Mouse (Mus musculus) heart, embryonic 11.5 days (tissue): ENCODE measurements at regions not wholly inside any gene's neighbourhood (a gene's known extent, or its start where the extent isn't known, plus 50 kb on each side); places are given as distances from the start of the nearest gene placed in this dataset.
A peak's percentile ranks its signal among the peaks of the same experiment; 100 is the strongest.

ENCODE experiments used
- ATAC-seq: fragments of 200-750 bp; cut with Nextera tagmentation; replicated peaks from 2 replicates; pipeline ENCODE4 v1.8.0; 2017; ENCODE audit warnings: moderate library complexity; ENCODE audit not compliant: insufficient number of reproducible peaks, low FRiP score, low TSS enrichment
- H3K27ac ChIP-seq: fragments of 300-500 bp; sonication (generic); 2 replicates; pipeline ENCODE4 v1.5.1; 2014; ENCODE audit warnings: mild to moderate bottlenecking, low read depth, low read length
- H3K27me3 ChIP-seq: fragments of 300-500 bp; sonication (generic); 2 replicates; pipeline ENCODE4 v1.6.1; 2014; ENCODE audit warnings: mild to moderate bottlenecking, low read length, mixed read lengths; ENCODE audit not compliant: control insufficient read depth, insufficient read depth
- H3K36me3 ChIP-seq: fragments of 300-500 bp; sonication (generic); 2 replicates; pipeline ENCODE4 v1.6.1; 2014; ENCODE audit warnings: mild to moderate bottlenecking, low read length, moderate library complexity, mixed read lengths; ENCODE audit not compliant: control insufficient read depth, insufficient read depth
- H3K4me1 ChIP-seq: fragments of 300-500 bp; sonication (generic); 2 replicates; pipeline ENCODE4 v1.6.1; 2014; ENCODE audit warnings: low read length; ENCODE audit not compliant: control insufficient read depth, insufficient read depth
- H3K4me2 ChIP-seq: fragments of 300-500 bp; sonication (generic); 2 replicates; pipeline ENCODE4 v1.6.1; 2014; ENCODE audit warnings: mild to moderate bottlenecking, moderate library complexity
- H3K4me3 ChIP-seq: fragments of 300-500 bp; sonication (generic); 2 replicates; pipeline ENCODE4 v1.5.1; 2014; ENCODE audit warnings: low read depth, low read length
- H3K9ac ChIP-seq: fragments of 300-500 bp; sonication (generic); 2 replicates; pipeline ENCODE4 v1.6.1; 2014; ENCODE audit warnings: mild to moderate bottlenecking, low read depth, low read length, moderate library complexity
- H3K9me3 ChIP-seq: fragments of 300-500 bp; sonication (generic); replicated peaks from 2 replicates; pipeline ENCODE4 v1.6.1; 2016; ENCODE audit warnings: low read length; ENCODE audit not compliant: control insufficient read depth
- WGBS: fragments of 180-500 bp; shearing (Covaris S2); extraction: QIAGEN DNeasy Blood & Tissue Kit; methylation state at CpG from one replicate; pipeline ENCODE4 v1.1.7; 2014; ENCODE audit not compliant: insufficient replicate concordance; 5-methylcytosine and 5-hydroxymethylcytosine counted together

GRCm38 (mm10) chr3:60389032-60389431 is 83.6 kb upstream of the Mbnl1 start:
- Histone ChIP-seq H3K4me1 (no peaks in the 10 kb centered on the region), H3K9ac (no peak overlapping the region), H3K27me3 (no peaks in the 10 kb centered on the region), H3K9me3 (no peaks in the 10 kb centered on the region), H3K36me3 (no peaks in the 10 kb centered on the region), H3K4me3 (no peak overlapping the region), H3K27ac (no peak overlapping the region), H3K4me2 (no peak overlapping the region)
- WGBS: 73% methylated on average over 2 of the region's 2 CpGs
- ATAC-seq: no peak

- Histone ChIP-seq H3K27me3 (no peaks in the 10 kb centered on the region), H3K4me1 (no peaks in the 10 kb centered on the region), H3K9me3 (no peaks in the 10 kb centered on the region), H3K4me2 (no peak overlapping the region), H3K9ac (no peak overlapping the region), H3K27ac (no peak overlapping the region), H3K4me3 (no peak overlapping the region), H3K36me3 (no peaks in the 10 kb centered on the region)
- ATAC-seq: no peak
- 47% methylated on average over 4 of the region's 4 CpGs for whole genome bisulfite sequencing
These were observed 77.3 kb upstream of the Mbnl1 start for GRCm38 (mm10) chr3:60395299-60395698.

GRCm38 (mm10) chr3:60396971-60397370 is 75.7 kb upstream of the Mbnl1 start:
- Histone ChIP-seq H3K4me1 (no peaks in the 10 kb centered on the region), H3K9ac (no peak overlapping the region), H3K36me3 (no peaks in the 10 kb centered on the region), H3K9me3 (no peaks in the 10 kb centered on the region), H3K4me2 (no peak overlapping the region), H3K27ac (no peak overlapping the region), H3K4me3 (no peak overlapping the region), H3K27me3 (no peaks in the 10 kb centered on the region)
- ATAC-seq: no peak
- WGBS: 70% methylated on average over 3 of the region's 3 CpGs

GRCm38 (mm10) chr3:60398796-60399195 is 73.8 kb upstream of the Mbnl1 start:
- Histone ChIP-seq H3K36me3 (no peaks in the 10 kb centered on the region), H3K27ac (no peak overlapping the region), H3K9me3 (no peaks in the 10 kb centered on the region), H3K4me3 (no peak overlapping the region), H3K9ac (no peak overlapping the region), H3K4me2 (no peak overlapping the region), H3K4me1 (no peaks in the 10 kb centered on the region), H3K27me3 (no peaks in the 10 kb centered on the region)
- no peak for ATAC-seq

GRCm38 (mm10) chr3:60402251-60402830 is 70.3 kb upstream of the Mbnl1 start:
- Histone ChIP-seq H3K4me1 (no peaks in the 10 kb centered on the region), H3K4me2 (no peak overlapping the region), H3K27ac (no peak overlapping the region), H3K9ac (no peak overlapping the region), H3K36me3 (no peaks in the 10 kb centered on the region), H3K27me3 (no peaks in the 10 kb centered on the region), H3K9me3 (no peaks in the 10 kb centered on the region), H3K4me3 (no peak overlapping the region)
- no peak for ATAC-seq
- WGBS: 83% methylated on average over 5 of the region's 5 CpGs

DNA sequence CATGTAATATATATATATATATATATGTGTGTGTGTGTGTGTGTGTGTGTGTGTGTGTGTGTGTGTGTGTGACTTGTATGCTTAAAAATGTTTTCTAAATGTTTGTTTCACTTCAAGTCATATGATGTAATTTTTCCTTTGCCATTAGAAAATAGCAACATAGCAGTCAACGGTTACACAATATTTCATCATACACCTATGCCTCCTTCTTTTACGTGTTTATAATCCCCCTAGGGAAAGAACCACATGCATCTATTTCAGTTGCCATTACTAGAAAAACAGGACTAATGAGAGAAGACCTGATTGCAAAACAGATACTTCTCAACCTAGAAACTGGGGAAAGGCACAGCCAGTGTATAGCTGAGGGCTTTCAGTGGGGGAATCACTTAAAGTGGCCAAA is 65.2 kb upstream of the Mbnl1 start:
- Histone ChIP-seq H3K4me2 (no peak overlapping the region), H3K9me3 (no peaks in the 10 kb centered on the region), H3K36me3 (no peaks in the 10 kb centered on the region), H3K27ac (no peak overlapping the region), H3K27me3 (no peaks in the 10 kb centered on the region), H3K4me1 (0 out of 2 replicates have a peak, but pooled peaks cover 3% of the 10 kb centered on the region), H3K9ac (no peak overlapping the region), H3K4me3 (no peak overlapping the region)
- ATAC-seq: no peak
- WGBS: 92% methylated on average over 2 of the region's 2 CpGs

- H3K9ac ChIP-seq: no peak overlapping the region
- no peak overlapping the region for H3K4me2 ChIP-seq
- H3K9me3 ChIP-seq: no peaks in the 10 kb centered on the region
- no peaks in the 10 kb centered on the region for H3K27me3 ChIP-seq
- no peak overlapping the region for H3K4me3 ChIP-seq
- 0 out of 2 replicates have a peak, but pooled peaks cover 3% of the 10 kb centered on the region for H3K4me1 ChIP-seq
- ATAC-seq: no peak
- H3K36me3 ChIP-seq: no peaks in the 10 kb centered on the region
- no peak overlapping the region for H3K27ac ChIP-seq
- WGBS: 69% methylated on average over 1 of the region's 1 CpGs
These were observed 64.7 kb upstream of the Mbnl1 start for GRCm38 (mm10) chr3:60407906-60408305.

DNA sequence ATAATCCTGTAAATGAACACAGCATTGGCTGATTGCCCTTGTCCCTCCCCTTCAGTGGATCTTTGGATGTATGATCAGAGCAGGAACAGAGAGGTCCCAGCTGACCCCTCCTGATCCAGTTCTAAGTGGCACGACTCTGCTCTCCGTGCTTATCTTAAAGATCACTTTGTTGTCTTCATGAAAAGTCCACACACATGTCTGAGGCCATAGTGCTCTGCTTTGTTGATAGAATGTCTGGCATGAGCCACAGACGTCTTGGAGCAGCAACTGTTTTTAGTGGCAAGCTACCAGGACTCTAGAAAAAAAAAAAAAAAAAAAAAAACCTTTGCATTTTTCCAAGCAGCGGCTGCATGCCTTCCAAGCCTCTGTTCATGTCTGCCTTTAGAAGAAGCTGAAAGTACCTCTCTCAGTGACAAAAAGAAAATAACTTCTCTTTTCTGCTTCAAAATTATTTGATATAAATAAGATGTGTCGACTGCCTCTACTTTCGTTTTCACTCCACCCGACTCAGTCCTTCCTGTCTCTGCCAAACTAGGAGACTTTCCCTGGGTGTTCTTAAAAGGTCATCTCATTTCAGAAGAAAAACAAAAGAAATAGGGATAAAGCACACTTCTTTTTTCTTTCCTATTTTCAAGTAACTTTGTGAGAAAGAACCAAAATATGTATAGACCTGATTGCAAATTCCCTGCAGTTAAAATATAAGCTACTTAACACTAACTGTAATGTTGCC is 63.9 kb upstream of the Mbnl1 start:
- Histone ChIP-seq H3K4me3 (peak overlapping the region; percentile 36), H3K9ac (peak overlapping the region; percentile 69), H3K9me3 (no peaks in the 10 kb centered on the region), H3K27ac (peak overlapping the region; percentile 59), H3K4me2 (peak overlapping the region; percentile 61), H3K36me3 (no peaks in the 10 kb centered on the region), H3K4me1 (0 out of 2 replicates have a peak, but pooled peaks cover 3% of the 10 kb centered on the region), H3K27me3 (no peaks in the 10 kb centered on the region)
- 0 out of 2 replicates have a peak, but pooled peaks have one; percentile 55 for ATAC-seq
- 21% methylated on average over 7 of the region's 7 CpGs for WGBS

DNA sequence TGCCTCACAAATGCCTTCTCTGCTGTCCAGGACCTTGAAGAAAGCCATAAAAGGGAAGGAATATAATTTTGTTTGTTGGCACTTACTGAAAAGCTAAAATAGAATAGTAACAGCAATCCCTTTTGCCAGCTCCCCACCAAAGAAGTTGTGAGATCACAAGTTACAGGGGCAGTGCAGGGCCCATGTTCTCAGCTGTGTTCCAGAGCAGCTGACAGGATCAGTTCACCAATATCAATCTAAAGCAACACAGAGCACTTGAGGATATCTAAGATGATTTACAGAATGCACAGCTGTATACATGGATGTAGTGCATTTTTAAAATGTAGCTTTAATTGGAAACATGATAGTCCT is 63.4 kb upstream of the Mbnl1 start:
- no peak for ATAC-seq
- Histone ChIP-seq H3K27me3 (no peaks in the 10 kb centered on the region), H3K36me3 (no peaks in the 10 kb centered on the region), H3K4me3 (no peak overlapping the region), H3K4me2 (peak overlapping the region; percentile 61), H3K9ac (peak overlapping the region; percentile 50; the same call in 1 of the 2 replicates), H3K9me3 (no peaks in the 10 kb centered on the region), H3K4me1 (0 out of 2 replicates have a peak, but pooled peaks cover 3% of the 10 kb centered on the region), H3K27ac (peak overlapping the region; percentile 6; the same call in 1 of the 2 replicates)
